Mouse (Mus musculus) forebrain, embryonic 14.5 days (tissue): Measurements from ENCODE around the gene Camkk2. TPM values are rescaled to one million over a fixed set of nuclear protein-coding genes. Genes with fewer than 3 reads are reported as not detected.

Experiments
- ATAC-seq: fragments of 200-750 bp; cut with Nextera tagmentation; 2 replicates; pipeline ENCODE4 v1.8.0; 2017; ENCODE audit warnings: mild to moderate bottlenecking, moderate library complexity
- DNase-seq: peaks from one replicate; pipeline ENCODE4 v3.0.0-alpha.2; 2015; ENCODE audit warnings: low spot score
- H3K27ac ChIP-seq: fragments of 300-500 bp; sonication (generic); 2 replicates; pipeline ENCODE4 v1.5.1; 2014; ENCODE audit warnings: low read depth, mild to moderate bottlenecking, control low read depth, low read length, moderate library complexity
- H3K27me3 ChIP-seq: fragments of 300-500 bp; sonication (generic); replicated peaks from 2 replicates; pipeline ENCODE4 v1.6.1; 2014; ENCODE audit warnings: low read length, control low read depth, mixed read lengths; ENCODE audit not compliant: control insufficient read depth, insufficient read depth
- H3K36me3 ChIP-seq: fragments of 300-500 bp; sonication (generic); 2 replicates; pipeline ENCODE4 v1.6.1; 2014; ENCODE audit warnings: low read length, control low read depth; ENCODE audit not compliant: control insufficient read depth, insufficient read depth
- H3K4me1 ChIP-seq: fragments of 300-500 bp; sonication (generic); 2 replicates; pipeline ENCODE4 v1.6.1; 2014; ENCODE audit warnings: antibody characterized with exemption, low read length, control low read depth; ENCODE audit not compliant: control insufficient read depth, insufficient read depth
- H3K4me2 ChIP-seq: fragments of 300-500 bp; sonication (generic); 2 replicates; pipeline ENCODE4 v1.6.1; 2014; ENCODE audit warnings: mild to moderate bottlenecking, control low read depth, low read length
- H3K4me3 ChIP-seq: fragments of 300-500 bp; sonication (generic); 2 replicates; pipeline ENCODE4 v1.5.1; 2014; ENCODE audit warnings: low read depth, low read length, control low read depth
- H3K9ac ChIP-seq: fragments of 300-500 bp; sonication (generic); 2 replicates; pipeline ENCODE4 v1.6.1; 2014; ENCODE audit warnings: mild to moderate bottlenecking, low read length, control low read depth, moderate library complexity
- H3K9me3 ChIP-seq: fragments of 300-500 bp; sonication (generic); replicated peaks from 2 replicates; pipeline ENCODE4 v1.6.1; 2016; ENCODE audit warnings: low read length, control low read depth, mixed read lengths; ENCODE audit not compliant: control insufficient read depth
- WGBS: fragments of 180-500 bp; shearing (Covaris S2); extraction: QIAGEN DNeasy Blood & Tissue Kit; methylation state at CpG from one replicate; pipeline ENCODE4 v1.1.7; 2014; 5-methylcytosine and 5-hydroxymethylcytosine counted together
- microRNA-seq: library from miRNA; unstranded; fragments of <30 nt; microRNA quantifications from one replicate; pipeline ENCODE4, GENCODE M21; 2016
- polyA plus RNA-seq: library from polyadenylated mRNA; unstranded; fragments of >200 nt; fragmentation: Nextera tagmentation; extraction: Ambion mirVana; gene quantifications from 2 replicates; pipeline ENCODE4 v1.2.1, GENCODE M21; 2014

The Camkk2 gene
- polyA plus RNA-seq, 1 experiment from 2014 or later = 32.6 TPM

GRCm38 (mm10) chr5:122689153-122689552 is 90.1 kb downstream of the Camkk2 start:
- DNase-seq (no peak), ATAC-seq (no peak)
- Histone ChIP-seq H3K4me1 (0 out of 2 replicates have a peak, but pooled peaks cover 5% of the 10 kb centered on the region), H3K27ac (no peak overlapping the region), H3K9me3 (no peaks in the 10 kb centered on the region), H3K4me2 (no peak overlapping the region), H3K36me3 (no peaks in the 10 kb centered on the region), H3K27me3 (no peaks in the 10 kb centered on the region), H3K4me3 (no peak overlapping the region), H3K9ac (no peak overlapping the region)
- 89% methylated on average over 7 of the region's 7 CpGs for WGBS

GRCm38 (mm10) chr5:122687391-122687790 is 91.8 kb downstream of the Camkk2 start:
- 89% methylated on average over 4 of the region's 4 CpGs for WGBS
- H3K4me1 ChIP-seq = no peaks in the 10 kb centered on the region
- ATAC-seq = no peak

GRCm38 (mm10) chr5:122683926-122684325 is 95.3 kb downstream of the Camkk2 start:
- no peak overlapping the region for H3K4me3 ChIP-seq
- ATAC-seq (no peak), DNase-seq (no peak)
- no peak overlapping the region for H3K9ac ChIP-seq
- WGBS = 82% methylated on average over 10 of the region's 10 CpGs
- no peak overlapping the region for H3K4me2 ChIP-seq
- no peaks in the 10 kb centered on the region for H3K27me3 ChIP-seq
- H3K4me1 ChIP-seq = no peaks in the 10 kb centered on the region
- H3K9me3 ChIP-seq = no peaks in the 10 kb centered on the region
- H3K27ac ChIP-seq = no peak overlapping the region
- H3K36me3 ChIP-seq = no peaks in the 10 kb centered on the region

More at GRCm38 (mm10) chr5:122687391-122687790, 91.8 kb downstream of the Camkk2 start:
- Histone ChIP-seq H3K36me3 (no peaks in the 10 kb centered on the region), H3K27me3 (no peaks in the 10 kb centered on the region), H3K4me2 (no peak overlapping the region), H3K4me3 (no peak overlapping the region), H3K9ac (no peak overlapping the region), H3K9me3 (no peaks in the 10 kb centered on the region), H3K27ac (no peak overlapping the region)
- no peak for DNase-seq

GRCm38 (mm10) chr5:122681276-122681675 is 97.9 kb downstream of the Camkk2 start:
- H3K36me3 ChIP-seq = no peaks in the 10 kb centered on the region
- no peak for ATAC-seq

More at GRCm38 (mm10) chr5:122681276-122681675, 97.9 kb downstream of the Camkk2 start:
- no peaks in the 10 kb centered on the region for H3K9me3 ChIP-seq
- H3K27ac ChIP-seq = no peak overlapping the region
- H3K4me3 ChIP-seq = no peak overlapping the region
- WGBS = 81% methylated on average over 12 of the region's 12 CpGs
- no peaks in the 10 kb centered on the region for H3K27me3 ChIP-seq
- H3K4me1 ChIP-seq = no peaks in the 10 kb centered on the region
- no peak overlapping the region for H3K9ac ChIP-seq
- DNase-seq = no peak
- no peak overlapping the region for H3K4me2 ChIP-seq

Small RNAs within 50 kb of the gene (microRNA-seq; reads per million reads assigned to microRNA genes)
- gene Mir8115 = not detected

Other genes with a start within 250 kb of the Camkk2 start
- 48.9 and 67.6 TPM in 2 replicates for gene Ift81, start 164.9 kb downstream of the Camkk2 start, polyA plus RNA-seq
- gene P2rx7, start 135.5 kb downstream of the Camkk2 start, polyA plus RNA-seq = 1.5 and 1.7 TPM in 2 replicates
- 6.6 and 8.6 TPM in 2 replicates for gene P2rx4, start 71.9 kb downstream of the Camkk2 start, polyA plus RNA-seq
- 484 and 553 TPM in 2 replicates for gene Anapc5, start 41.9 kb upstream of the Camkk2 start, polyA plus RNA-seq
- 48.9 and 54.3 TPM in 2 replicates for gene Rnf34, start 70.6 kb upstream of the Camkk2 start, polyA plus RNA-seq
- 73.8 and 94.1 TPM in 2 replicates for gene Kdm2b, start 210.4 kb upstream of the Camkk2 start, polyA plus RNA-seq
- 13.3 and 13.8 TPM in 2 replicates for gene Orai1, start 235.7 kb upstream of the Camkk2 start, polyA plus RNA-seq